Mouse (Mus musculus): ENCODE data around the gene Gm8050.
"Not testable (repeated sequence)": the region's sequence is repeated elsewhere in the genome, so short reads cannot be mapped to it uniquely, and the experiment has no call there.

The Gm8050 gene

DNA sequence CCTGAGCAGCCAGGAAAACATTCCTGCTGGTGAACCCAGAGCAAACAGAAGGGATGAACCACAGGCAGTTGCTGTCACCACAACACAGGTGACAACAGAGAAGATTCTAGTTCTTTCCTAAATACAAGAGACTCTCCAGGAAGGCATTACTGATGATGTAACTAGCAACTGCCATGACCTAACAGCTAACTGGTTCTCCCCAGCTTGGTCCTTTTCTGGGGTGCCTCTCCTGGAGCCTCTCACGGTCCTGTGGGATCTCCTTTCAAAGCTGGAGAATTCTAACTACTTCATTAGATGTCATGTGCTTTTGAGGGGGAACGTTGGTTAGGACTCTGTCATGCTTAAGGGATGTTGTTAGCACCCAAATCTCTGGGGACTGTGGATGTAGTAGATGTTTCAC lies at the start of gene Gm8050:
TSS of gene Gm8050 (minus strand) at position 101 of the 400 bp plus-strand sequence.
- DNase-seq: not testable (repeated sequence)

GRCm38 (mm10) chr14:6757231-6757536 lies 37.1 kb upstream of the Gm8050 start:
- not testable (repeated sequence) for DNase-seq

DNA sequence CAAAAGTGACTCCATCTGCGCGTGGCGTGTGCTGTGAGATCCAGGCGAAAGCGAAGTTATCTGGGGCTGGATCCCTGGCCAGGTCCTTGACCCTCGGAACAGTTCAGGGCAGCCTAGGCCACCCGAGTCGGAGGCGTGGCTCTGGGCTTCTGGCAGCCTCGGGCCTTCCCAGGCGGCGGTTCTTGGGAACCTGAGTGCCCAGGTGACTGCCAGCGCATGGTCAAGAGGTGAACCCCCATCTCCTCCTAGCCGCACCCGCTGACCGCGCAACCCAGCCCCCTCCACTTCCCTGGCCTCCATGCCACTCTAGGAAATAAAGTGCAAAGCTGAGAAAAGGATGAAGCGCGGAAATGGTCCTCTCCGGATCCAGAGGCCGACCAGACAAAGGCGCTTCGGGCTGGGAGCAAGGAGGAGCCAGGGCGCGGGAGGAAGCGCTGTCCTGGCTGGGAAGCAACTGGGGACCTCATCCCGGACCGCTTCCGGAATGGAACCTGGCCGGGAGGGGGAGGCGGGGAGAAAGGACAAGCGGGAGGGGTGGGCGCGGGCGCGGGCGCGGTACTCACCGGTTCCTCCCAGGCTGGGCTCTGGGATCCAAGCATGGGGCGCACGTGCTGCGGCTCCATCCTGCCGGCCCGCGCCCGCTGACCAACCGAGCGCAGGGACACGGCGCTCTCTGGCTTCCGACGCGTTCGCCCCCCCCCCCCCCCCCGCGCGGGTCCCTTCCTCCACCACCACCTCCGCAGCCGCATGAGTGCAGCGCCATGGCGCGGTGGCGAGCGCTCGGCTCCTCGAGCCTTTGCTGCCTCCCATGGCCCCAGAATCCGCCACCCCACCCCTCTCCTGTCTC lies 36.6 kb upstream of the Gm8050 start:
- not testable (repeated sequence) for DNase-seq

- DNase-seq: not testable (repeated sequence)
Observed at GRCm38 (mm10) chr14:6742232-6742631, 22.2 kb upstream of the Gm8050 start, which contains the start of gene Gm3636. TSS of gene Gm3636 (minus strand) at chr14:6742332.

DNA sequence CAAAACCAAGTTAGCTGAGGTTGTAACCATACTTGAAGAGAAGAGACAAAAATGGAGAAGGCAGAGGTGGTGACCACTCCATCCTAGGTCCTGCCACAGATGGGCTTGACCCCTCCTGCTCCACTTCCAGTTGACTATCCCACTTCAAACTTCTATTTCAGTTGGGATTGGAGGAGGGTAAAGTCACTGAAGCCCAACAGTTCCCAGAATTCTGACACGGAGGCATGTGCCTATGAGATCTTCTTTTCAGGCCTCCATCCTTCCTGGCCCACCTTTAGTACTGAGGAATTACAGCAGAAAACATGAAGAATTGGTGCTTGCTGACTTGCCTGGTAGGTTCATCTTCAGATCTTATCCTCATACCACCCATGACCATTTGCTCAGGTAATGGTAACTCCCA lies 36.0 kb downstream of the Gm8050 start, which contains the start of gene Gm10251:
TSS of gene Gm10251 (minus strand) at position 101 of the 400 bp plus-strand sequence.
- not testable (repeated sequence) for DNase-seq
